Mouse (Mus musculus) E14TG2a.4 (cell line): ENCODE measurements around the gene Grin3a.

ENCODE experiments used
- CTCF ChIP-seq: conservative IDR thresholded peaks from 2 replicates; pipeline ENCODE4 v1.5.1; 2014; ENCODE audit warnings: low read length
- NANOG ChIP-seq: IDR thresholded peaks from 2 replicates; pipeline ENCODE4 v1.6.1; 2014; ENCODE audit warnings: borderline replicate concordance, low read length, mixed read lengths

- TF ChIP-seq CTCF (no peak), NANOG (no peak)
Observed at GRCm38 (mm10) chr4:49844828-49845611, 524 bp downstream of the Grin3a start.
